Mouse (Mus musculus) heart, adult 2 months (tissue): ENCODE measurements around the gene Hist1h2bb.

Experiments
- CTCF ChIP-seq: fragments of 200-600 bp; IDR thresholded peaks from 2 replicates; pipeline ENCODE4 v1.8.1; 2022; ENCODE audit warnings: antibody characterized with exemption, mild to moderate bottlenecking, moderate library complexity
- EP300 ChIP-seq: fragments of 200-500 bp; IDR thresholded peaks from 2 replicates; pipeline ENCODE4 v1.6.1; 2011; ENCODE audit warnings: low read depth, low read length, control low read depth; ENCODE audit not compliant: insufficient read depth
- POLR2A ChIP-seq: fragments of 200-500 bp; IDR thresholded peaks from 2 replicates; pipeline ENCODE4 v1.6.1; 2011; ENCODE audit warnings: mild to moderate bottlenecking, low read depth, low read length, control low read depth; ENCODE audit not compliant: insufficient read depth

GRCm38 (mm10) chr13:23706771-23707170 is 39.8 kb upstream of the Hist1h2bb start:
- TF ChIP-seq CTCF, result no peak
- no peak for TF ChIP-seq EP300
- no peak for TF ChIP-seq POLR2A
